Mouse (Mus musculus) right cerebral cortex, postnatal 36 days (tissue): ENCODE results near the gene Ccdc114.
"Not testable (repeated sequence)": the region's sequence is repeated elsewhere in the genome, so short reads cannot be mapped to it uniquely, and the experiment has no call there.

Experiments
- DNase-seq, 2 experiments: peaks; one replicate each; pipeline ENCODE4 v3.0.0; 2022; ENCODE audit warnings: low spot score in 2 of 2, mixed read lengths in 1 of 2

The Ccdc114 gene

DNA sequence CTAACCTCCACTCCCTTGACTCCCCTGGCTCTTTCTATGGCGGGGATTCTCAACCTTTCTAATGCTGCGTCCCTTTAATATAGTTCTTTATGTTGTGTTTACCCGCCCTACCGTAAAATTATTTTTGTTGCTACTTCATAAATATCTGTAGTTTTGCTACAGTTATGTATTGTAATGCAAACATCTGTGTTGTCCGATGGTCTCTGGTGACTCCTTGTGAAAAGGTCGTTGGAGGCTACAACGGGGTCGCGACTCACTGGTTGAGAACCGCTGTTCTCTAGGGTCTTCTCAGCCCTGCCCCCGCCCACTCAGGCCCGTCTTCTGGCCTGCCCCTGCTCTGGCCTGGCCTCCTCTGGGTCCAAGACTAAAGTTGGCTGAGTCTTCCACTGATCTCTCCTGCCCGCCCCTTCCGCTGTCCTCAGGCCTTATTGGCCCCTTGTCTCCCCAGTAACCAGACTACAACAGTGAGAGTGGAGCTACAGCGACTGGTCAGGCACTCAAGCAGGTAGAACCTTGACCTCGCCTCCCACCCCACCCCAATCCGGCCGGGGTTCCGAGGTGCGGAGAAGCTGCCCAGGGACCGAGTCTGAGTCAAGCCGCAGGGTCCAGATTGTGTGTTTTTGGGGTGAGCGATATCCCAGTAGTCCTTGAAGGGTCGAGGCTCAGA is at the start of gene Ccdc114:
Ccdc114 (plus strand) TSS at position 311 of the 667 bp plus-strand sequence.
- peak in 1 of 2 experiments; percentile 16 for DNase-seq

DNA sequence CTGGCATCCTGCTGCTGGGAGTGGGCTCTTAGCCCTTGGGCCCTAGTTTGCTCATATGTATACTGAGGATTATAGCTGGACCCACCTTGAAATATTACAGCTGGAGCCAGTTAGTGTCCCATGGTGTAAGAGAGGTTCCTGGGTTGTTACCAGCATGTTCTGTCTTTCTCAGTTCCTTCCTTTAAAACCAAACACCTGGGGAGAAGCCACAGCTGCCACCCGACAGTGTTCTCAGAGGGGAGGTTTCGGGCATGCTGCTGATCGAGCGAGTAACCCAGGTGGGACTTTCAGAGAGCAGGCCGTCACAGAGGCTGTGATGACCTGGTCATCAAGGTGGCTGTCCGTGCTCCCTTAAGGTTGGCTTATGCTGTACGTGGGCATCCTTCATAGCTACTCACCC is 47.0 kb upstream of the Ccdc114 start:
- DNase-seq = no peak

DNA sequence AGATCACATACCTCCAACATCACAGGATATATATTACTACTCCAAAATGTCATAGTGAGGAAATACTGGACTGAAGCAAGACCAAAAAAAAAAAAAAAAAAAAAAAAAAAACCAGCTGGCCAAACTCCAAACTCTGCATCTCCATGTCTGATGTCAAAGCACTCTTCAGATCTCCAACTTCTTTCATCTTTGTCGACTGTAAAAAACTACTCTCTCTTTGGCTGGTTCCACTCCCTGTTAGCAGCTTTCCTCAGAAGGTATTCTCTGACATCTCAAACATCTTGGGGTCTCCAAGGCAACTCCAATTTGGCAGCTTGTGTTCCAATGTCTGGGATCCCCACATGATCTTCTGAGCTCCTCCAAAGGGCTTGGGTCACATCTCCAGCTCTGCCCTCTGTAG is 45.6 kb upstream of the Ccdc114 start, which contains the start of gene Grin2d:
Grin2d (minus strand) TSS at position 101 of the 400 bp plus-strand sequence.
- DNase-seq = not testable (repeated sequence)

DNA sequence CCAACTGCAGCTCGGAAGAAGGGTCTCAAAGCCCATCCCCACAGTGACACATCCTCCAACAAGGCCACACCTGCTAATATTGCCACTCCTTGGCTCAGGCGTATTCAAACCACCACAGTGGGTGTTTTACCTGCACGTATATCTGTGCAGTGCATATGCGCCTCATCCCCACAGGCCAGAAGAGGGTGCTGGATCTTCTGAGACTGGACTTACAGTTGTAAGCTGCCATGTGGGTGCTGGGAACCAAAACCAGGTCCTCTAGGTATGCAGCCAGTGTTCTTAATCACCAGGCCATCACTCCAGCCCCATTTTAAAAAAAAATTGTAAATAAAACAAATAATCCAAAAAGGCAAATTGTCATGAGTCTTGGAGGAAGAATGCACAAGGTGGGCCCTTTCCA is 43.3 kb upstream of the Ccdc114 start:
- DNase-seq = no peak

DNA sequence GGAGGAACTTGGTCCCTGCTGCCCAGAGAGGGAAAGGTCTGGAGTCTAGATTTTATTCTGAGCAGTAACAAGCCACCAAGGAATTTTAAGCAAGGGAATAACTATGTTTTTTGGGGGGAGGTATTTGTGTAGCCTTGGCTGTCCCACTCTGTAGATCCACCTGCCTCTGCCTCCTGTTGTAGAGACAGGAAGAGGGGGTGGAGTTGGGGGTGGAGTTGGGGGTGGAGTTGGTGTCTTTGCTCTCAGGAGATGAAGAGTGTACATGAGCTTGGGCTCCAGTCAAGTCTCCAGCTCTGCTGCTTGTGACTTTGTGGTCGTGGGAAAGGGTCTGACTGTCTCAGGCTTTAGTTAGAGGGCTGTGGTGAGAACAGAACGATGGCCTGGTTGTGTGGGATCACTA is 42.9 kb upstream of the Ccdc114 start:
- no peak for DNase-seq

DNA sequence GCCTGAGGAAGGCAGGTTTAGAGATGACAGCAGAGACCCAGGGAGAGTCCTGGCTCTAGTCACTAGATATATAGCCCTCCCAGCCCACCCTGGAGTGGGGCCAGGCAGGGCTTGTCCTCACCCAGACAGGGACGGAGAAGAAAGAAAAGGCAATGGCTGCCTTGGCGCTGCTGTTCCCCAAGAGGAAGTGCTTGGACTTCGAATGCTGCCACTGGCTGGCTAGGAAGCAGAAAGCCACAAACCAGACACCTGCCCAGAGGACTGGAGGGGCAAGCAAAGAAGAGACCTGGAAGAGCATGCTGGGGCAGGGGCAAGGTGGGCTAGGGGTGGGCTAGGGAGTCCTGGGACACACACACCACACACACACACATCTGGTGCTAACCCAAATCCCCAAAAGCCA is 36.6 kb upstream of the Ccdc114 start:
- no peak for DNase-seq

DNA sequence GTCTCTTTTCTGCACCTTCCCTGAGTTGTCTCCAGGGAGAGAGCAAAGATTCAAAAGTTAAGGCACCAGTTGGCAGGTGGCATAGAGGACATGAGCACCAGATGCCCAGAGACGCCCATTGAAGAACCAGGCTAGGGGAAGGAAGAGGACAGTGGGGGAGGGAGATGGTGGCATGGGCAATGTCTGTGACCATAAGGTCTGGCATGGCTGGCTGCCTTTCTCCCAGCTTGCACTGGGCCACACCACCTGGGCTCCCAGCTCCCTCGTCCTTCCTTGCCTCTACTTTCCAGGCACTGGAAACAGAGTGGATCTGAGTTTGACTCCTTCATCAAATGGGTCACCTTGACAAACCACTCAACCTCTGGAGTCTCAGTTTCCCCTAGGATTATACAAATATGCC is 31.2 kb upstream of the Ccdc114 start:
- no peak for DNase-seq

DNA sequence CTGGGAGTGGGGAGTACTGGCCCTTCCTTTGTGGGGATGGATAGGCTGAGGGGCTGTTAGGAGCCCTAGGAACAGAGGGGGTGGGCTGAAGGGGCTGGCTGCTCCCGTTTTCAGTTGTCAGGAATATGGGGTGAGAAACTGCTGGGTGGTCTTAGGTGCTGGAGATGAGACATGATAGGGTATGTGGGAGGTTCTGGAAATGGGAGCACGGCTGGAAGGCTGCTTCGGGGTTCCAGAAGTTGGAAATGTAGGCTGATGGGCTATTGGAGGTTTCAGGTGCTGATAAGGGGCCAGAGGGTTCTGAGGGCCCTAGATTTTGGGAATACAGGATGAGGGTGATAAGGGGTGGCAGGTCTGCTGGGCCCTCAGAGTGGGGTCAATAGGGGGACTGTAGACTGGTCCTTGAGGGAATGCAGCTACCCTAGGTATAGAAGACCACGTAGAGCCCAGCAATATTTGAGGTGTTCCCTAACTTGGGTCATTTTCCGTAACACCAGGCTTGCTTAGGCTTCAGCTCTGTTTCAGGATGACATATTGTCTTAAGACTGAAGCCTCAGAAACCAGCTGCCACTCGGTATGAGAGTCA is 27.8 kb upstream of the Ccdc114 start:
- DNase-seq = no peak

DNA sequence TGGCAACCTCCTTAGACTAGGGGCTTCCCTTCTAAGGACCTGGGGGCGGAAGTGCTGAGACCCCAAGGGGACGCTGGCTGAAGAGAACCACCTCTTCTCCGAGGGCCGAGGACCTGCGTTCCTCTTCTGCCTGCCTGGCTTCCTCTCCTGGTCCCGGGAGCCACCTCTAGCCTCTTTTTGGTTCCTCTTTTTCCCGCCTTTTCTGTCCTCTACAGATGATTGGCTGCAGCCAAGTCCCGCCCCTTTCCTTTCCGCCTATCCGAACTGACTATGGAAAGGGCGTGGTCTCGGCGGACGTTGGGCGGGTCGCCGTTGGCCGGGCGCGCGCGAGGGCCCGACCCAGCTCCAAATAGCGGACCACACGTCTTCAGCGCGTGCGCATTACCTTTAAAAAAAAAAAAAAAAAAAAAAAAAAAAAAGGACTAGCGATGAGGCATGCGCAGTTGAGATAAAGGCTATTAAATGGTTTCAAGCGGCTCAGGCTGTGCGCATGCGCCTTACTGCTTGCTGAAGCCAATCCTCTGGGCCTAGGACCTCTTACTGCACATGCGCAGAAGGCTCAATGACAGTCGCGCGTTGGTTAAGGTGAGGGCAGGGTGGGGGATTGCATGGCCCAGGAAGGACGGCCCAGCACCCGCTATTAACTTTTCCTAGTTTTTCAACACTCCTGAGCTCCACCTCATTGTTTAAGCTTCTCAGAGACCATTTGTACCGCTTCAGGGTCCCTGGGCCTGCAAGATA is 27.2 kb upstream of the Ccdc114 start, which contains the start of the genes Syngr4 and Tmem143:
Syngr4 (minus strand) TSS at position 198 of the 741 bp plus-strand sequence.
Tmem143 (plus strand) TSS at position 425 of the 741 bp plus-strand sequence.
- DNase-seq = peak; percentile 95 to 96

DNA sequence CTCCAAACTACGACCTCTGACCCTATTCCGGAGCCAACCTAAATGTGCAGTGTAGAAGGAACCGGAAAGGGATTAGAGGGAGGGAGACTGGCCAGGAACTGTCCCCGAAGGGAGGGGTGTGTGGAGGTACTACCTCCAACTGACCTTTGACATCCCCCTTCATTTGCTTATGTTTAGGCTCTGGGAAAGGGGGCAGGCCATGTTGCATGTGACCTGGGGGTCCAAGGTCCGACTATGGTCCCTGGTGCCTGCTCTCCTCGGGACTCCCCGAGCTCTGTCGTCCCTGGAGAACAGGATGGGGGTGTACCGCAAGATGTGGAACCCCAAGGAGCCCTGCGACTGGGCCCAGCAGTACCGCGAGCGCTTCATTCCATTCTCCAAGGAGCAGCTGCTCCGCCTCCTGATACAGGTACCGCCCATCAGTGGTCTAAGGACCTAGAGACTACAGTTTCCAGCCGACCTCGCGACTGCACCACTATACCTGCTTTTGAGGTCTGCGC is 26.6 kb upstream of the Ccdc114 start:
- peak in 1 of 2 experiments; percentile 54 for DNase-seq

DNA sequence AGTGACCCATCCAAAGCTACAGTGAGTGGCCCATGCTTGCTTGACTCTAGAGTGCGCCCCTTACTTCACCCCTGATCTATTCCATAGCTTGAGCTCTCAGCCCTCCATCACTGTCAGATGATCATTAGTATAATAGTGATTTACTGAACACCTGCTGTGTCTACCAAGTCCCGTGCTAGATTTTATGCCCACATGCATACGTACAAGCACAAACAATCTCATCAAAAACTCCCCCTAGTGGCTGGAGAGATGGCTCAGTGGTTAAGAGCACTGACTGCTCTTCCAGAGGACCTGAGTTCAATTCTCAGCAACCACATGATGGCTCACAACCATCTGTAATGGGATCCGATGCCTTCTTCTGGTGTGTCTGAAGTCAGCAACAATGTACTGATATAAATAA is 25.7 kb upstream of the Ccdc114 start:
- not testable (repeated sequence) for DNase-seq

DNA sequence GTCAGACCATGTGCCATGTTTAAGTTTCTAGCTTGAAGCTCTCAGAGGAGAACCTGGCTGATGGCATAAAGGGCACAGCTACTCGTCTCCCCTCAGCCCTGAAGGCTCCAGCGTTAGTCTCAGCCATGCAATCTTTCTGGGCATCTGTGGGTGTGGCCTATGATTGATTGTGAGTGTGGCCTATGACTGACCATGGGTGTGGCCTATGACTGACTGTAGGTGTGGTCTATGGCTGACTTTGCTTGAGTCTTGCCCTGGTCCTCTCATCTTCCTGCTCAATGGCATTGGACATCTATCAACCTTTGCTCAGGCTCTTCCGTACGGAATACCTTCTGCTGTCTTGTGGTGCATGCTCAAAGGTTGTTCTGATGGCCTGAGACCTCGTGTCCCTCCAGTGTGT is 22.3 kb upstream of the Ccdc114 start:
- no peak for DNase-seq

DNA sequence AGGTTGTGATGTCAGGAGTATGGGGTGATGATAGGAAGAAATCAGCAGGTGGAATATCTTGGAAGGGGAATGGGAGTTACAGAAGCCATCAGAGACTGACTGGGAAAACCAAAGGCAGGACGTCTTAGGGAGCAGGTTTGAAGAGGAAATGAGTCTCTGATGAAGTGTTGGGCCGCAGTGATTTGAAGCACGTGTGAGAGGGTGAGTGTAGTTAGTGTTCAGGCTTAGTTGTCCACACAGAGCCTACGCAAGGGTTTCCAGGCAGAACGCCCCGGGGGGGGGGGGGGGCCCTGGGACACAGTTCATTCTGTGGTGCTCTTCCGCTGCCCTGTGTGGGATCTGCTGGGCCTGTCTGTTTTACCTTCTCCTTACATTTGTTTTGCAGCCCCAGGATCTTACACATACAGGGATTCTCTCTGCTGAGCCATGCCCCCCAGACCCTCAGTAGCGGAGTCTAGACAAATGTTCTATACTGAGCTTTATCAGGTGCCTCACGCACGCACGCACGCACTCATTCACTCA is 21.3 kb upstream of the Ccdc114 start:
- no peak for DNase-seq

DNA sequence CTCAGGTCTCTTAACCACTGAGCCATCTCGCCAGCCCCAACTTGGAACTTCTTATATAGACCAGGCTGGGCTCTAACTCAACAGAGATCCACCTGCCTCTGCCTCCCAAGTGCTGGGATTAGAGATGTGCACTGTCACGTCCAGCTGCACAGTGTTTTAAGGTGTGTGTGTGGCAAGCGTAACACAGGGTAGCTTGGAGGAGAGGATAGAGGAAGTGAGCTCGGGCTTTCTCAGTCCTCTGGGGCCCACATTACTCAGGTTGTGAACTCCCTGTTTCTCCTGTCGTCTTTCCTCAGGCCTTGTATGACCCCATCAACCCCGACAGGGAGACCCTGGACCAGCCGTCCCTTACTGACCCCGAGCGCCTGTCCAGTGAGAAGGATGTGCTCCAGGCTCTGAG is 17.2 kb upstream of the Ccdc114 start:
- DNase-seq = no peak

DNA sequence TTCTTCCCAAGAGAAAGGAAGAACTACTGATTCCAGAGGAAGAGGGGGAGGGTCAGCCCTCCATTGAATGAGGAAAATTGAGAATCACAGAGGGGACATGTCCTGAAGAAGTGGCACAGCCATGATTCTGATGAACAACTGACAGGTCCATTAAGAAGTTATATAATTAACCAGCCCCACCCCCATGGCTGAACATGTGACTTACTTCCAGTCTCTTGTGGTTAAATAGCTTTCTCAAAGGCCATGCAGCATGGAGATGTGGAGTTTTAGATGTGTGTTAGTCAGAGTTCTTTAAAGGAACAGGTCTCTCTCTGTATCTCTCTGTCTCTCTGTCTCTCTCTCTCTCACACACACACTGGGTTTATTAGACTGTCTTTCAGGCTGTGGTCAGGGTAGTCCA is 15.5 kb upstream of the Ccdc114 start:
- DNase-seq = no peak

DNA sequence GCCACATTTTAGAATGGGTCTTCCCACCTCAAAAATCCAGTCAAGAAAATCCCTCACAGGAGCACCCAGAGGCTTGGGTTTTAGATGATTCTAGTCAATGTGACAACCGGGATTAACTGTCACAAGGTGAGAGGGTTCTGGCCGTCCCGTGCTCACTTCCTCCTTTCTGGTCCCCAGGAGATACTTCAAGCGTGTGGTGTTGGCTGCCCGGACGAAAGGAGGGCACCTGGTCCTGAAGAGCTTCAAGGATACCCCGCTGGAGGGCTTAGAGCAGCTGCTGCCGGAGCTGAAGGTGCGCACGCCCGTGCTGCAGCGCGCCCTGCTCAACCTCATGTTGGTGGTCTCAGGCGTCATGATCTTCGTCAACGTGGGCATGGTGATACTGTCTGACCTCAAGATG is 14.7 kb upstream of the Ccdc114 start:
- DNase-seq = no peak

DNA sequence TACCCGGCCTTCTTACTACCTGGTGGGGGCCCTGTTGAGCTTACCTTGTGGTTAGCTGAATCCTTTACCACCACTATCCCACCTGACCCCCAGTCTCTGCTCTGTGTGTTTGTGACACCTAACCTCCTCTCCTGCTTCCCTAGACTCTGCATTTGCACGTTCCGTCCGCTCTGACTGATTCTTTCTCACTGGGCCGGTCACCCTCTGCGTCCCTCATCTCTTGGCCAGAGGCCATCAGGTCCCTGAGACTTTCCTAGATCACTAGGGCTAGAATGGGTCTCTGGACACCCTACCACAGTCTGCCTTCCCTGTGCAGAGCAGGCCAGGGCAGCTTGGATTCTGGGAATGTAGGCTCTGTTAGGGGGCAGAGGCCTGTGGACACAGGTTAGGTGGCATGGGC is 9.8 kb upstream of the Ccdc114 start:
- no peak for DNase-seq

DNA sequence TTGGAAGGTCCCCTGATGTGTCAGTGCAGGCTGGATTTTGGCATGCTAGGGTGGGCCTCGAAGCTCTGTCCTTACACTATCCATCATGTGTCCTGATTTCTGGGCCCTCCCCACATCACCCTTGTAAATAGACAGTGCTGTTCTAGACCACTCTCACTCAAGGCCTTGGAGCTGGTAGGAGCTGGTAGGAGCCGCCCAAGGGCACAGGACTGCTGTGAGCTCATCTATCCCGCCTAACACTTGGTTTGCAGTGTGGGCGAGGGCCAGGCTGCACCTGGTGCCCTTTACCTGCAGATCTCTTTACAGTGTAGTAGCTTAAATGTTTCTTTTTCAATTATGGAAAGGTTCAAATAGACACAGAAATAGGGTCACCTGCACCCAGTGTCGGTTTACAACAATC is 8.9 kb upstream of the Ccdc114 start:
- no peak for DNase-seq

DNA sequence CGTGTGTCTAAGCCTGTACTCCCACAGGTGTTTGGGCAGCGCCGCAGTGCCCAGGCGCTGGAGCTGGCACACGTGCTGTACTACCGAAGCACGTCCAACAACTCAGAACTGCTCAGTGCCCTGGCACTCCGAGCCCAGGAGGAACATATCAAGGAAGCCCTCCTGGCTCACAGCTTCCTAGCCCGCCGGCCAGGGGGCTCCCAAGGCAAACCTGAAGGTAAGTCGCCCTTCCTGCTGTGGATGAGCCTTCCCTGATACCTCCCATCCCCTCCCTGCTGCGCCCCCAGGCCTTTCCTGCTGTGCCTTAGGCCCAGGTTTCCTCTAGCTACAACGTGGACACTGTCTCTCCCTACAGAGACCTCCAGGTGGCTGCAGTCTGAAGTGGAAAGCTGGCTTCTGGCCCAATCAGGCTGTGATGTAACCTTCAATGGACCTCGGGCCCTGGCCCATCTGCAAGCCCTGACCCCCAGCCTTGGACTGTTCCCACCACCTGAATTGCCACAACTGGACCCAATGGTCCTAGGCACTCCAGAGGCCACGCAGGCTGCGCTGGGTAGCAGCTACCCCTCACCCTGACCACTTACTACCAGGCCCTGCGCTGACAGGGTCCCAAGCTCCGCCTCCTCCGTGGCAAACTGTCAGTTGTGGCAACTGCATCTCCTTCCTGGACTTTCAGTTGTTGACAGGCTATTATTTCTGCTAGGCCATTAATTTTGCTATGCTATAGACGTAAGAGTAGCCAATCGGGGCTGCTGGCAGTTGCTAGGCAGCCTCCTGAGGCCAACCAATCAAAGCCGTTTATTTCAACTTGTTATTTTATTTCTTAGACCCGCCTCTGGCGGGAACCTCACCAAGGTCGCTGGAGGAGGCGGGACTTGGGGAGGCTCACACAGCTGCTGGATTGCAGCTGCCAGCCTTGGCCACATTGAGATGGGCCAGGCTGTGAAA is 7.5 kb upstream of the Ccdc114 start:
- peak; percentile 67 to 69 for DNase-seq

DNA sequence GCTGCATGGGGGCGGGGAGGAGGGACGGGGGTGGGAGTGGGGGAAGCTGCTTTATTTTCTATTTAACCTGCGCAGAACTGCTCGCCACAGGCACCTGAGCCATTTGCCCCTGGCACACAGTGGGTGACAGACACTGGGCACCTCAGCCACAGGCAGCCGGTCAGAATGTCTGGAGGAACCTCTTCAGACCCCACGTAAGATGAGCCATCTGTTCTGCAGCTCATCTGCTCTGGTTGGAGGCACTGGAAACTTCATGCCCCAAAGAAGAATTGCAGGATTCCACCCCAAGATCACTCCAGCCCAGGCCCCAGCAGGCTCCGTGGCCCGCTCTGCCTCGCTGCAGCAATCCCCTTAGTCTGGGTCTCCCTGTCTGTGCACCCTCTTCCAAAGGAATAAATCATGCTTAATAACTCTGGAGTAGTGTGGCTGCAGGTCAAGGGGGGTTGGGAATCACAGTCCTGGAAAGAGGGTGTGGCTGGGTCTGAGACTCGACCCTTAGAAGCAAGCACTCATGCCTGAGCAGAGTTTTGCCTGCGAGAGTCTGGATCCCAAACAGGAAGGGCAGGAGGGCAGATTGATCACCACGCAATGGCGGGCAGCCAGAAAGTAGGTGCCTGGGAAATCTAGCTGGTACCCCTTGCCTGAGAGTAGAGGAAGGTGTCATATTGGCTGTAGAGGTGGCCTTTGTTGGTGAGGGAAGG is 6.7 kb upstream of the Ccdc114 start:
- DNase-seq = no peak

DNA sequence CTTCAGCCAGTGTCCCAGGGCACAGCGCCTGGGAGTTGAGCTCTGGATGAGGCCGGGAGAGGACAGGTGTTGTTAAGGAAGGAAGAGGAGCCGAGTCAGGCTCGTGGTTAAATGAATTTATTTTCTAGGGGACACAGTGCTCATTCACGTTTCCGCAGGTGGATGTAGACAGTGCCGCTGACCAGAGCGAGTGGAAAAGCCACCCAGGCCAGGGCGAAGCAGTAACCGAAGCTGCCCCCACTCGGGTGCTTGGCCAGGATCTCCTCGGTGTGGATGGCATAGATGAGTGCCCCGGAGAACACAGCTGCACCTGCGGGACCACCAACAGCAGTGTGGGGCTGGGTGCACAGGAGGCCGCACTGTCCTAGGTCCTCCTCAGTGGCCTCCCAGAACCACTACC is 5.9 kb upstream of the Ccdc114 start:
- no peak for DNase-seq
